Mouse (Mus musculus): ENCODE results near the gene Dock2.

Dock2 gene

GRCm38 (mm10) chr11:34212853-34213252 is 570.8 kb downstream of the Dock2 start:
- peak in 1 of 2 experiments; percentile 41 for DNase-seq (ENCODE audit: low read depth in 1 of 2, low spot score in 2 of 2)

- no peak for DNase-seq (ENCODE audit: low read depth in 1 of 2, low spot score in 2 of 2)
Measured at GRCm38 (mm10) chr11:34207989-34208388, 575.7 kb downstream of the Dock2 start, which contains the start of gene Foxi1. Foxi1 (minus strand) TSS chr11:34208089.

- DNase-seq (ENCODE audit: low read depth in 1 of 2, low spot score in 2 of 2): no peak
Measured at GRCm38 (mm10) chr11:34202769-34203168, 580.9 kb downstream of the Dock2 start.

- no peak for DNase-seq (ENCODE audit: low read depth in 1 of 2, low spot score in 2 of 2)
Measured at GRCm38 (mm10) chr11:34195142-34195541, 588.5 kb downstream of the Dock2 start.

GRCm38 (mm10) chr11:34194158-34194941 is 589.3 kb downstream of the Dock2 start:
- no peak for DNase-seq (ENCODE audit: low read depth in 1 of 2, low spot score in 2 of 2)

GRCm38 (mm10) chr11:34193658-34194057 is 590.0 kb downstream of the Dock2 start:
- DNase-seq (ENCODE audit: low read depth in 1 of 2, low spot score in 2 of 2): no peak

- no peak for DNase-seq (ENCODE audit: low read depth in 1 of 2, low spot score in 2 of 2)
Measured at GRCm38 (mm10) chr11:34184266-34184665, 599.4 kb downstream of the Dock2 start.

GRCm38 (mm10) chr11:34181214-34182117 is 602.2 kb downstream of the Dock2 start:
- no peak for DNase-seq (ENCODE audit: low read depth in 1 of 2, low spot score in 2 of 2)

- DNase-seq (ENCODE audit: low read depth in 1 of 2, low spot score in 2 of 2): no peak
Measured at GRCm38 (mm10) chr11:34178752-34179151, 604.9 kb downstream of the Dock2 start.
